Mouse (Mus musculus): ENCODE measurements around the gene Ammecr1.

The Ammecr1 gene

GRCm38 (mm10) chrX:142917394-142917793, 49.1 kb downstream of the Ammecr1 start:
- intact Hi-C loops (cut with DNase I), result no loop called here

- intact Hi-C loops (cut with DNase I), result no loop called here
Measured at GRCm38 (mm10) chrX:142916719-142917118, 49.8 kb downstream of the Ammecr1 start.

DNA sequence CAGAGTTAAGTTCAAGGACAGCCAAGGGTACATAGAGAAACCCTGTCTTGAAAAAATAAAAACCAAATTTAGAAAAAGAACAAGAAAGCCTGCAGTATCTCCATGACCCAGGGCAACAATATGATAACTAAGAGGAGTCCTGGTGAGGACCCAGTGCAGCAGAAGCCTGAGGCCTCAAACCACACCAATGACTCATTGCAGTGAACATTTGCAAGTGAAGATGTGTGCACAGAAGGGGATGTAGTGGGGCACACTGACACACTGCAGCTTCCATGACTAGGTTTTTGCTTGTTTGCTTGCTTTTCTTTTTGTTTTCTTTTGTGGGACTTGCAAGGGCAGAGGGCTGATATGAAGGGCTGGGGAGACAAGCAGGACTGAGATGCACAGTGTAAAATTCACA, 52.3 kb downstream of the Ammecr1 start:
- intact Hi-C loops (cut with DNase I), result no loop called here

- intact Hi-C loops (cut with DNase I), result no loop called here
Measured at GRCm38 (mm10) chrX:142903854-142904253, 62.7 kb downstream of the Ammecr1 start.

GRCm38 (mm10) chrX:142902599-142902998, 63.9 kb downstream of the Ammecr1 start:
- intact Hi-C loops (cut with DNase I), result no loop called here

DNA sequence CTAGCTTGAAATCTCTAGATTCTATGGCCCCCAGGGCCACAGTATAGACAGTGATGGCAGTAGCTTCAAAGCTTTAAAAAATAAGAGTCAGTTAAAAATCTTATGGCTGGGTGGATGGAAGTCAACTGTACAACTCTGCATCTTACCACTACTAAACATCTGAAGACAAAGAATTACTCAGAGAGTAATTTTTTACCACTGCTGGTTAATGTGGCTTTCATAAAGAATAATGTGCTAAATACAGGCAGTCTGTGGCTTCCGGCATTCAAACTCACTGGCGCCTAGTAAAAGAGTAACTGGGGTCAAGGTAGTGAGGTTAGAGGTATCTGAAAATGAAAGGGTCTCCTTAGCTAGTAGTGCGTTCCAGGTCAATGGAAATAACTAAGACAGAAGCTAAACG, 64.6 kb downstream of the Ammecr1 start:
- intact Hi-C loops (cut with DNase I), result no loop called here

- intact Hi-C loops (cut with DNase I), result no loop called here
Measured at GRCm38 (mm10) chrX:142898295-142898887, 68.1 kb downstream of the Ammecr1 start.

- intact Hi-C loops (cut with DNase I), result no loop called here
Measured at GRCm38 (mm10) chrX:142897477-142898000, 69.0 kb downstream of the Ammecr1 start.

DNA sequence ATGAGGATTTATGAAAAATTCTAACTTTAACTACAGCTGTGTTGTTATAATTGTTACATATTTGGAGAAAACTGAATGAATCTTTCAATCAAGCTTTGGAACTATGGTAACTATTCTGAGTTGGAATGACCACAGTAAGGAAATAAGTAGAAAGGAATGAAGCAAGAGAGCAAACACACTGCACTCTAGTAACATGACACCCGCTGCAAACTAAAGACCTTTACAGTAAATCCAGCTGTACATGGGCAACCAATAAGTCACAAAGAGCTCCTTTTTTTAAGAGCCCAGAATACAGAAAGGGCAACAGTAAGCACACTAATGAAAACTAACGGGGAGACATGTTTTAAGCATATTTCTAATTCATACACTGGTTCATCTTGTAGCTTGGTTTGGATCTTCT, 71.2 kb downstream of the Ammecr1 start:
- intact Hi-C loops (cut with DNase I), result no loop called here

GRCm38 (mm10) chrX:142885962-142886361, 80.6 kb downstream of the Ammecr1 start:
- intact Hi-C loops (cut with DNase I), result no loop called here

DNA sequence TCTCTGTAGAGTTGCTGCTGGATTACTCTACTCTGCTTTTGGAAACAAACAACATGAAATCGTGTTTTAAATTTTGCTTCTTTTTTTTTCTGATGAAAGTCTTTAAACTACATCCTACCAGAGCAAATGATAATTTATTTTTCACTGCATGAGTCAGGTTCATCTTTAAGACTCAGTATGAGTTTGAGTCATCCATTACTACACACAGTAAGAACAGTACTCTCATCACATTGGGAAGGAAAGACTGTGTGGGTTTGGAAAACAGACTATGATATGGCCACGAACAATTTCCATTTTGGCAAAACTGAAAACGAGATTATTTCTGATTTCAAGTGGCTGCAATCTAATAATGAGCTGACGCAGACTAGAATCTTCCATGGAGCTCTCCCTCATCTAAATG, 82.9 kb downstream of the Ammecr1 start:
- intact Hi-C loops (cut with DNase I), result no loop called here

DNA sequence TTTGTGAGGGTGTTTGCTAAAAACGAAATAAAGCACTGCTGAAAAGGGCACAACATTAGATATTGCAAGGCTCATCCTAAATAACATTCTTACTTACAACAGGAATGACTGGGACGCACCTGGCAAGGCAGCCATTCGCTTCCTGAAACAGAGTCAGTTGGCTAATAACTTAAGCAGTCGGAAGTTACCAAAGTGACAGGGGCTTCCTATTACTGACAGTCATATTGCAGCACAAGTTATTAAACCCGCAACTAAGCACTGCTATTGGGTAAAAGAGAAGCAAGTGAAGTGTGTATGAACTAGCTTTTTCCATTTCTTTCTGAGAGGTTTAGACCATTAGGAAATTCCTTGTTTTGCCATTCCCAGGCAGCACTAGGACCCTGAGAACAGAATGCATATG, 84.3 kb downstream of the Ammecr1 start:
- intact Hi-C loops (cut with DNase I), result no loop called here

GRCm38 (mm10) chrX:142869844-142870243, 96.7 kb downstream of the Ammecr1 start:
- intact Hi-C loops (cut with DNase I), result no loop called here

DNA sequence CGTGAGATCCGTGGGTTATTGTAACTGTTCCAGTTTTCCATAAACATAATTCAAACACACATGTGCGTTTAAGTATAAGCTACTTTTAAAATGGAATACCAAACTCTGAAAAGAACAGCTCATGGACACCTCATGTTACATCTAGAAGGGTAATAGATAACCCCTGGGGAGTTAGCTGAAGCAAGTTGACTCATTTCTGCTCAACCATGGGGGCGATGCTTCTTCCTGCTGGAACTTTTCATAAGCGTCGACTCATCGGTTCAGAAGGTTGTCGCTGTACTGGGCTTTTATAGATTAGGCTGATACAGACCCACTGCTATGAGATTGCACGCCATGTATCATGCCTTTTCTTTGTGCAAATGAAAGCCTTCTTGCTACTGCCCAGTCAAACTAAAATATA, 118.5 kb downstream of the Ammecr1 start:
- intact Hi-C loops (cut with DNase I), result loop anchor here (10.0 kb wide), 1 partner anchor 117 kb away; the partner anchor contains the start of gene Ammecr1

GRCm38 (mm10) chrX:142846266-142846665, 120.3 kb downstream of the Ammecr1 start:
- intact Hi-C loops (cut with DNase I), result loop anchor here (10.0 kb wide), 1 partner anchor 119 kb away; the partner anchor contains the start of gene Ammecr1

- intact Hi-C loops (cut with DNase I), result loop anchor here (10.0 kb wide), 1 partner anchor 123 kb away; the partner anchor contains the start of gene Ammecr1
Measured at GRCm38 (mm10) chrX:142841916-142842315, 124.6 kb downstream of the Ammecr1 start.

DNA sequence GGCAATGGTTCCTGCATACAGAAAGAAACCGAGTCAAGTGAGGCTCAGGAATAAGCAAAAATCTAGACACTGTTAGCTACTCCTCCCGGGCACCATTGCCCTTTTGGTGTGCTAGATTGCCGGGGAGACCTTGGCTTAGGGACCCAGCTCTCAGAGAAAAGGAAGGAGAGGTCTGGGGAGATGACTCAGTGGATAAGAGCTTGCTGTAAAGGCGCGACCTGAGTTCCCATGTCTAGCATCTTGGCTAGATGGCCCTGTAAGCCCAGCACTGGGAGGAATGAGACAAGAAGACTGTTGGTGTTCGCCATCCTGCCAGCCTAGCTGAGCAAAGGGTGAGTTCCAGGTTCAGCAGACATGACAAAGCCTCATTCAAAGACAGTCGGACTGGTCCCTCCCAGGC, 127.1 kb downstream of the Ammecr1 start:
- intact Hi-C loops (cut with DNase I), result no loop called here

GRCm38 (mm10) chrX:142838841-142839240, 127.7 kb downstream of the Ammecr1 start:
- intact Hi-C loops (cut with DNase I), result no loop called here

DNA sequence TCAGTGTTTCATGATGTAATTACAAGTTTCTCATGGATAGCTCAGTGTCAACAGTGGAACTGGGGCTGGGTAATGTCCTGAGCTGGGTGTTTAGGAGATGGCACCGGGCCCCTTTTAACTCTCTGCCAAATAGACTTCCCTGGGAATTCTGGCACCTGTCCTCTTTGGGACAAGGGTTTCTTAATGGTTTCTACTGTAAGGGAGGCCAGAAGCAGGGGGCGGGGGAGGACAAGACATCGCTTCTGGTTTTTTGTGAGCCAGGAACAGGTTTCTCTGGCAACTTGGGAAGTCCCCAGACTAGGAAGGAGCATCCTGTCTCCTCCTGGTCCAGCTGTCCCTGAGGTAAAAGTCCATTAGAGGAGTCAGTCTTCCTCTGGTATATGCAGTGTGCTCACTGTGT, 129.2 kb downstream of the Ammecr1 start:
- intact Hi-C loops (cut with DNase I), result no loop called here

DNA sequence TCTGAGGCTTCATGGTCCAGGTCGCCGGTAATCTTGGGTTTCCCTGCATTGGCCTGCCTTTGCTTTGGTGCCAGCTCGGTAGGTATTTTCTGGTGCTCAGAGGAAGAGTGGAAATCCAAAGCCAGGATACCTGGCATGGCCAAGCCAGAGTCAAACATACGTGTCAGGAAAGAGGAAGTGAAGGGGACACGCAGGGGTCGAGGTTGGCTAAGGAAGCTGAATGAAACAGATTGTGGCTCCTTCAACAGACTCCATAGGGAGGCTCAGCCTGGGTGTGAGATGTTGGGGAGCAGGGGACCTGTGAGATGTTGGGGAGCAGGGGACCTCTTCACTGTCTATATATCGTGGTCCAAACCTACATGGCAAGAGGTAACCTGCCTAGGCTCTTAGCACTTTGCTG, 130.1 kb downstream of the Ammecr1 start:
- intact Hi-C loops (cut with DNase I), result no loop called here

DNA sequence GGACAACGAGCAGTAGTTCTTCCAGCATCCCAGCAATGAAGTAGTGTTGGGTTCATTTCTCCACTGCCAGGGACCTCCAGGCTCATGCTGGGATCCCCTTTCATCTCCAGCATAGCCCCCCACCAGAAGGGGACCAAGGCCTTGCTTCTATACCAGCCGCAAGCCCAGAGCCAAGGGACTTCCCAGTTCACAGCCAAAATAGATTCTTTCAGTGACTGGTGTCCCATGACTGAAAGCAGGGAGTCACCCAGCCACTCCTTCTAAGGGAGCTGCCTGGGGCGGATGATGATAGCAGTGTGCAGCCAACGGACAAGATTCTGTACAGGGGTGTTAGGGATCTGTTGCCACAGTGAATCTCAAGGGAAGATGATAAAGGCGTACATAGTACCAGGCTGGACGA, 131.7 kb downstream of the Ammecr1 start:
- intact Hi-C loops (cut with DNase I), result no loop called here

DNA sequence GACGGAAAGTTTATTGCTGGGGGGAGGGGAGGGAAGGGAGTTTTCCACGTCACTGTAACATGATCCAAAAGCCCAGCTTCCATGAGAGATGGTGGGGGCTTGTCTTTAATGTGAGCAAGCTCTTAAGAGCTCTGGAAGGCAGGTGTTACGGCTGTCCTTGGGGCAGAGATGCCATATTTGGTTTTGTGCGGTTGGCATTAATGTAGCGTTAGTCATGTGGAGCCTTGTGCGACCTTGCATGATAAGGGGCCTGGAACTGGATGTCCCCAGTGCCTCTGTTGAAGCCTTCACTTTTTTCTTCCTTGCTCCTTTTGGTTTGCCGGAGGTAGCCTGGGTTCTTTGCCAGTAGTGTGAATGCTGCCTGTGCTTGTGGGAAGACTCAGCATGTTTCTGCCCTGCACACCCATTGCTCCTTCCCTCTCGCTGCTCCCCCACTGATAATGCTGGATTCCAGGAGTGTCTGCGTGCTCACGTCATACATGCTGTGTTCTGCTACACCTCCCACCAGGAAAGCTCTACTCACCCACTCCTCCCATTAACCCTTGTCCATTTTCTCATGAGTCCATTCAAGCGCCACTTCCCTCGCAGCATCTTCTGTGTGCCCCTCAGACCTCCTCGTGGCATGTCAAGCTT, 133.2 kb downstream of the Ammecr1 start:
- intact Hi-C loops (cut with DNase I), result no loop called here

DNA sequence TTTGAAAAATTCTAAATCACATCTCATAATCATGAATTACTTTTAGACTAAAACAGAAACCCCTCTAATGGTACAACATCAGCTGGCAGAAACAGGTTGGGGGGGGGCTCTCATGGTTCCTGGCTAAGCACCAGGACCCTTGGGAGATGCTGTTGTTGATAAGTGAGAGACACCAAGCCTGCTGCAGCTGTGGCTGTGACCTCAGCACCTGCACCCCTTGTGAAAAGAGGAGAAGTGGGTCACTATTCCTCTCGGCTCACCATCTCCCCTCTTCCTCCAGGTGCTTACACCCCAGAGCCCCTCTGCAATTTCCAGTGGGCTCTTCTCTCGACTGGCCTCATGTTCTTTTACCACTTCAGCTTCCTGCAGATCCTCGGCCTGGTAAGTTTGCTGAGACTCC, 134.3 kb downstream of the Ammecr1 start:
- intact Hi-C loops (cut with DNase I), result no loop called here

All from adrenal gland (tissue).